Mouse (Mus musculus) olfactory bulb, adult 2 months (tissue): ENCODE data around the gene Asxl1.

Experiments
- CTCF ChIP-seq: fragments of 200-500 bp; IDR thresholded peaks from 2 replicates; pipeline ENCODE4 v1.5.1; 2012; ENCODE audit warnings: low read depth, mild to moderate bottlenecking, low read length, moderate library complexity; ENCODE audit not compliant: insufficient read depth
- POLR2A ChIP-seq: fragments of 200-500 bp; IDR thresholded peaks from 2 replicates; pipeline ENCODE4 v1.6.1; 2012; ENCODE audit warnings: mild to moderate bottlenecking, low read depth, low read length, moderate library complexity; ENCODE audit not compliant: insufficient read depth

DNA sequence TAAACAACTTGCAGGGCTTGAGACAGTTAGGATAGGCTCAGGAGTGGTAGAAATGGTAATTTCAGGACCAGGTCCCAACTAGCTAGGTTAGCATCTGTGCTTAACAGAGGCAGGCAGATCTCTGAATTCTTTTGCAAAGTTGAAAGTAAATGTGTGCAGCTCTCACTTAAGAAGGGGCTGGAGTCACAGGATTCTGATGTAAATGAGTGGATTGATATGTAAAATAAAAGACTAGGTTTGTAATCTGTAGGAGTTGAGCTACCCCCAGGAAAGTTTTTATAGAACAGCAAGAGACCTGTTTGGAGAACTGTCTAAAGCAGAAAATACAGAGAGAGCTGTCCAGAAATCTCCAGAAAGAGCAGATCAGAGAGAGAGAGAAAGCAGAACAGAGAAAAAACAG, 25.2 kb downstream of the Asxl1 start:
- TF ChIP-seq CTCF = no peak
- no peak for TF ChIP-seq POLR2A
